Mouse (Mus musculus): ENCODE data around the gene L1td1. TPM values are rescaled to one million over a fixed set of nuclear protein-coding genes. Genes with fewer than 3 reads are reported as not detected.

L1td1 gene
- total and polyA plus RNA-seq, 3 experiments: not detected

Other genes with a start within 250 kb of the L1td1 start
- not detected in 2 replicates for gene Kank4, start 90.8 kb downstream of the L1td1 start, total RNA-seq (2012; rRNA removed)
- gene Kank4, start 90.8 kb downstream of the L1td1 start, total RNA-seq (2014; rRNA removed): not detected in 2 replicates
- gene Kank4, start 90.8 kb downstream of the L1td1 start, polyA plus RNA-seq (2012; ENCODE audit: insufficient read length, low read depth): not detected in 2 replicates
- not detected in 2 replicates for gene I0C0044D17Rik, start 97.1 kb downstream of the L1td1 start, total RNA-seq (2012; rRNA removed)
- not detected in 2 replicates for gene I0C0044D17Rik, start 97.1 kb downstream of the L1td1 start, total RNA-seq (2014; rRNA removed)
- not detected in 2 replicates for gene I0C0044D17Rik, start 97.1 kb downstream of the L1td1 start, polyA plus RNA-seq (2012; ENCODE audit: insufficient read length, low read depth)
- gene Usp1, start 197.1 kb downstream of the L1td1 start, total RNA-seq (2012; rRNA removed): 40.9 and 46.1 TPM in 2 replicates
- gene Usp1, start 197.1 kb downstream of the L1td1 start, total RNA-seq (2014; rRNA removed): 142 and 149 TPM in 2 replicates
- gene Usp1, start 197.1 kb downstream of the L1td1 start, polyA plus RNA-seq (2012; ENCODE audit: insufficient read length, low read depth): 115 and 118 TPM in 2 replicates